Mouse (Mus musculus) monocyte, adult 59 days (primary cell): ENCODE measurements around the gene Dolk. TPM values are rescaled to one million over a fixed set of nuclear protein-coding genes. Genes with fewer than 3 reads are reported as not detected.

Source experiments
- total RNA-seq, 2 experiments: library from RNA; stranded (reverse); gene quantifications; one replicate each; pipeline ENCODE4 v1.2.4; 2023

Gene Dolk
- 10 to 100 TPM; 10.5 to 11.5 TPM for total RNA-seq

DNA sequence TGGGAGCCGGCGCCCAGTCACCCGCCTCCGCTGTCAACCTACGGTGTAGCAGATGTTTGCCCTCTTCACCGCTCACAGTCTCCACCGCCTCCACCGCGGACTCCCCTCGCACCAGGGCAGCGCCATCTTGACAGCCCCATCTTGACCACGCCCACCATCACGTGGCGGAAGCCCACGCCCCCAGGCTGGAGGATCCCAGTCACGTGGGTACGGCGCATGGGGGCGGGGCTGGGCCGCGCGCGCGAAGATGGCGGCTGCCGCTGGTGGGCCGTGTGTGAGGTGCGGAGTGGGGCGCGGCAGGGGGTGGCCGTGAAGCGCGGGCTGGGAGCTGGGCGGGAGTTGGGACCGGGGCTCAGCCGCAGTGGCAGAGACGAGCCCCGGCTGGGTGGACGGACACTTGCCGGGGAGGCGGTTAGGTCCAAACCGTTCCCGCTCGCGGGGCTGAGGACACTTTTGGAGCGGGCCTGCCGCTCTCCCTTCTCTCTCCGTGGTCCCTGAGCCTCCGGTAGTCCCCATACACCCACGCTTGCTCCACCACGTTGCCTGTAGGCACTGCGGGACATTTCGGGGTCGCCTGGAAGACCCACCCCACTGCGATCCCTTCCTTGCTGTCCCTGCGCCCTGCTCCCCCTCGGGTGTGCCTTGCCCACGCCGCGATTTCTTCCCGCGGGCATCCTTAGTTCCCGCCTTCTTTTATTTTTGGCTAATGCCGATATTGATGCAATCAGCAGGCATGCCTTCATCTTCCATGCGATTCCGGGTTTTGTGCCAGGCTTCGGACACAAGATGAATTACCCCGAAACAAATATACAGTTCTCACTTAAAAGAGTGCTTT, at the start of gene Dolk, which contains the start of gene Nup188:
Dolk (minus strand) TSS at position 143 of the 835 bp plus-strand sequence.
Nup188 (plus strand) TSS at position 206 of the 835 bp plus-strand sequence.

DNA sequence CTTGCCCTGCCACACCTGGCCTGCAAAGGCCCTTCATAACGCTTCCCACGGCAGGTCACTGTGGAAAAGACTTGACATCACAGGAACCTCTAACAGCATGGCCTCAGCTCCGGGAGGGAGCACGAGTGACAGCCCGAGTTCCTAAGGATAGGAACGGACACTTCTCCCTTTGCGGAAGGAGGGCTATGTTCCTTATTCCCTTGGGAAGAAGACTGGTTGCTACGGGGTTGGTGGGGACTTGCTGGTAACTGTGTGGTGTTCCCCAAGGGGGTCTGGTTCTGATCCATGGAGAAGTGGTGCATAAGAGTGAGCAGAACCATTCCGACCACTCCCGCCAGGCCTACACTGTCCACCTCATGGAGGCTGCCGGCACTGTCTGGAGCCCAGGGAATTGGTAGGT, 5.4 kb downstream of the Dolk start, which contains the start of gene Gm28038:
Gm28038 (plus strand) TSS at position 301 of the 400 bp plus-strand sequence.

DNA sequence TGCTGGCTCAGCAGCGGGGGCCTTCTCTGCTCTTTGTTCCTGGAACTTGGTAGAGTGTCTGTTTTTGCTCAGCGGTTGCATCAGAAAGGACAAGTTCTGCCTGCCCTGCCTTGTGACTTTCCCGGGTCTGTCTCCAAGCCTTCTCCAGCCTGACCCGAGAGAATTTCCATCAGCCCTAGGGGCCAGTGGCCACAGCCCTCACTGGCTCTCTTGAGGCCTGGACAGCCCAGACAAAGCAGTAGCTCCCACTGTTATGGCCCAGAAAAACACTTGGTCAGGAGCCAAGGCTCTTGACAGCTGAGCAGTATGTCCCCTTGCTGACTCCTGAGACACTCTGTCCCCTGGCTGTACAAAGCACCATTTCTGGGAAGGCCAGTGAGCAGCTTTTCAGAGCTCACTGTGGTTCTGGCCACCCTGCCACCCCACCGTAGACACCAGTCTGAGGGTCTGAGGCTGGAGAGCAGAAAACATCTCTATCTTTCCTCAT, 20.3 kb downstream of the Dolk start, which contains the start of gene Phyhd1:
Phyhd1 (plus strand) TSS at position 437 of the 487 bp plus-strand sequence.

DNA sequence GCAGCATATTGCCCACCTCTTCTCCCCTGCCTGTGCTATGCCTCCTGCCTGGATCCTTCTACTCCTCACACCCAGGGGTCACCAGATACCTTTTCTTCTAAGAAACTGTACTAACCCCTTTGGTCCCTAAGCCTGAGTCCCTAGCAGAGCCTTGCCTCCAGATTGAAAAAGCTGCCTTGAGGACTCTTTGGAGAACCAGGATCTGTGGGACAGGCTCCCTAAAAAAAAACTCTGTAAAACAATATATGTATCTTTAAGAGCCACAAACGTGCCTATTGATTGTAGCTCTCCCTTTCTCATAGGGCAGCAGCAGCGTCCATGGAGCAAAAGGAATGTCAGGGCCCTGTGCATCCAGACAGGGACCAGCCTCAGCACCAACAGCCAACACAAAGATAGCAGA, 45.9 kb downstream of the Dolk start, which contains the start of gene Gm28035:
Gm28035 (plus strand) TSS at position 301 of the 400 bp plus-strand sequence.

DNA sequence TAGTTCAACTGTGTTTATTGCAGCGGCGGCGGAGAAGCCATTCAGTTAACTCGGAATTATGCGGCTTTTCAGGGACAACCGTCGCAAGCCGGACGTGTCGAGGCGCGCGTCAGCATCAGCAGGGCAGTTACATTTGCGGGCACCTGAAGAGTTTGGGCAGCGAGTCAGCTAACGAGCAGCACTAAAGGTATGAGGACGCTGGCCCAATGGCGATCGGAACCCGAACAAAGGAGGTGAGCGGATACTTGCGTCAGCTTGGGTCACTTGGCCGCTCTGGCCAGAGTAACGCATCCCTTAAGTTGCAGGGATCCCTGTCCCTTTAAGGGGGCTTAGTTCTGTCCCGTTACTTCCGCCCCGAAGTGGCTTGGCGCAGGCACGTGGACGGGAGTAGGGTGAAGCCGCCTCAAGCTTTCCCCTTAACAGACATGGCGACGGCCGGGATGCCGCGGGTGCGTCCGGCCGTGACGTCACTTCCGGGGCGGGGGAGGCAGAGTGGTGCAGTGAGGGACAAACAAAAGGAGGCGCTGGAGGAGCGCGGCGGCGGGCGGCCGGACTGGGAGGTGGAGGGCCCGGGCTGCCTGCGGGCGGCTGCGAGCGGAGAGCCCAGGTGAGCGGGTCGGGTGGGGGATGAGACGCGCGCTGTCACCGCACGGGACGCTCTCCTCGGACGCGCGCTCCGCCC, 48.8 kb downstream of the Dolk start, which contains the start of gene Lrrc8a:
Lrrc8a (plus strand) TSS at position 517 of the 682 bp plus-strand sequence.

Other genes with a start within 250 kb of the Dolk start
- 1 to 10 TPM; 1.2 TPM for gene Wdr34, start 237.5 kb downstream of the Dolk start, total RNA-seq
- gene Set, start 229.0 kb downstream of the Dolk start, total RNA-seq: 100 to 1,000 TPM; 133 to 160 TPM
- 1 to 10 TPM; 4.6 to 5.4 TPM for gene Pkn3, start 208.7 kb downstream of the Dolk start, total RNA-seq
- gene Zdhhc12, start 192.7 kb downstream of the Dolk start, total RNA-seq: 10 to 100 TPM; 14.6 to 19.8 TPM
- gene Zer1, start 161.7 kb downstream of the Dolk start, total RNA-seq: 10 to 100 TPM; 26.9 to 29.3 TPM
- 100 to 1,000 TPM in 1 of 2 experiments, 10 to 100 TPM in 1; 90.5 to 108 TPM for gene Tbc1d13, start 152.6 kb downstream of the Dolk start, total RNA-seq
- 1 to 10 TPM; 9.0 to 9.4 TPM for gene Endog, start 114.8 kb downstream of the Dolk start, total RNA-seq
- gene Spout1, start 107.9 kb downstream of the Dolk start, total RNA-seq: 10 to 100 TPM; 10.2 to 11.5 TPM
- 1 to 10 TPM; 4.4 to 5.6 TPM for gene Kyat1, start 80.5 kb downstream of the Dolk start, total RNA-seq
- gene Lrrc8a, start 48.6 kb downstream of the Dolk start, total RNA-seq: 10 to 100 TPM; 29.2 to 34.5 TPM
- 1 to 10 TPM; 1.3 to 4.0 TPM for gene Gm28035, start 45.8 kb downstream of the Dolk start, total RNA-seq
- gene Phyhd1, start 20.1 kb downstream of the Dolk start, total RNA-seq: 1 to 10 TPM; 6.1 to 7.2 TPM
- not detected for gene Gm28038, start 5.3 kb downstream of the Dolk start, total RNA-seq
- 10 to 100 TPM; 31.4 to 34.2 TPM for gene Nup188, start 63 bp upstream of the Dolk start, total RNA-seq
- gene Sh3glb2, start 73.0 kb upstream of the Dolk start, total RNA-seq: 10 to 100 TPM; 30.8 to 37.2 TPM
- gene Miga2, start 77.9 kb upstream of the Dolk start, total RNA-seq: 1 to 10 TPM; 6.8 to 9.9 TPM
- gene Dolpp1, start 105.9 kb upstream of the Dolk start, total RNA-seq: 10 to 100 TPM; 14.2 to 15.4 TPM
- 10 to 100 TPM; 29.2 to 40.1 TPM for gene Crat, start 129.5 kb upstream of the Dolk start, total RNA-seq
- gene Ptpa, start 129.7 kb upstream of the Dolk start, total RNA-seq: 10 to 100 TPM; 92.7 to 98.9 TPM
- gene Ier5l, start 187.9 kb upstream of the Dolk start, total RNA-seq: 1 to 10 TPM; 3.0 to 4.7 TPM